Mouse (Mus musculus) MEL (cell line): ENCODE data around the gene Ppp1r11. TPM values are rescaled to one million over a fixed set of nuclear protein-coding genes. Genes with fewer than 3 reads are reported as not detected.

Source experiments
- DNase-seq: peaks from one replicate; pipeline ENCODE4 v3.0.0; 2011; ENCODE audit warnings: low read depth, low spot score
- H3K27ac ChIP-seq: 2 replicates; pipeline ENCODE4 v1.5.1; 2012; ENCODE audit warnings: low read depth, mild to moderate bottlenecking, control low read depth, low read length, moderate library complexity; ENCODE audit not compliant: control insufficient read depth
- H3K27me3 ChIP-seq, 2 experiments: fragments of 150-350 bp in 1 of 2; sonication (generic) in 1 of 2; 2 replicates each; pipeline ENCODE4 v1.6.1; 2012; ENCODE audit warnings: low read length in 2 of 2, mild to moderate bottlenecking in 2 of 2, improper control_type of control experiment in 1 of 2, moderate library complexity in 1 of 2; ENCODE audit not compliant: insufficient read depth in 2 of 2, control insufficient read depth in 1 of 2
- H3K36me3 ChIP-seq, 2 experiments: 2 replicates each; pipeline ENCODE4 v1.6.1; 2012 to 2014; ENCODE audit warnings: low read length in 2 of 2, improper control_type of control experiment in 1 of 2, inconsistent platforms in 1 of 2, mild to moderate bottlenecking in 1 of 2; ENCODE audit not compliant: insufficient read depth in 2 of 2, control insufficient read depth in 1 of 2
- H3K4me1 ChIP-seq, 2 experiments: fragments of 150-350 bp in 1 of 2; sonication (generic) in 1 of 2; 2 replicates each; pipeline ENCODE4 v1.6.1; 2012; ENCODE audit warnings: low read length in 2 of 2, improper control_type of control experiment in 1 of 2, mild to moderate bottlenecking in 1 of 2; ENCODE audit not compliant: insufficient read depth in 2 of 2, control insufficient read depth in 1 of 2
- H3K4me3 ChIP-seq, 2 experiments: fragments of 150-350 bp in 1 of 2; sonication (generic) in 1 of 2; 2 replicates each; pipeline ENCODE4 v1.5.1; 2012; ENCODE audit warnings: low read depth in 2 of 2, low read length in 2 of 2, mild to moderate bottlenecking in 2 of 2, moderate library complexity in 2 of 2, control low read depth in 1 of 2, improper control_type of control experiment in 1 of 2; ENCODE audit not compliant: control insufficient read depth in 1 of 2, insufficient read depth in 1 of 2
- H3K79me2 ChIP-seq: 2 replicates; pipeline ENCODE4 v1.6.1; 2012; ENCODE audit warnings: mild to moderate bottlenecking, low read length, moderate library complexity; ENCODE audit not compliant: control insufficient read depth, poor library complexity, insufficient read depth
- H3K9ac ChIP-seq: 2 replicates; pipeline ENCODE4 v1.6.1; 2012; ENCODE audit warnings: low read depth, mild to moderate bottlenecking, control low read depth, low read length, moderate library complexity; ENCODE audit not compliant: control insufficient read depth, poor library complexity, severe bottlenecking
- H3K9me3 ChIP-seq: fragments of 150-350 bp; sonication (generic); replicated peaks from 2 replicates; pipeline ENCODE4 v1.6.1; 2012; ENCODE audit warnings: mild to moderate bottlenecking, low read length, improper control_type of control experiment, moderate library complexity; ENCODE audit not compliant: insufficient read depth
- BHLHE40 ChIP-seq: IDR thresholded peaks from 2 replicates; pipeline ENCODE4 v1.6.1; 2012; ENCODE audit warnings: low read depth, mild to moderate bottlenecking, inconsistent platforms, low read length, improper control_type of control experiment, borderline replicate concordance
- CHD1 ChIP-seq: IDR thresholded peaks from 2 replicates; pipeline ENCODE4 v1.6.1; 2012; ENCODE audit warnings: low read depth, mild to moderate bottlenecking, inconsistent platforms, low read length, improper control_type of control experiment
- CHD2 ChIP-seq: IDR thresholded peaks from 2 replicates; pipeline ENCODE4 v1.6.1; 2011; ENCODE audit warnings: low read length, improper control_type of control experiment
- CTCF ChIP-seq, 3 experiments: IDR thresholded peaks in 2 of 3; conservative IDR thresholded peaks in 1 of 3; 2 replicates each; pipeline ENCODE4 v1.5.1; 2011 to 2012; ENCODE audit warnings: low read length in 3 of 3, low read depth in 2 of 3, mild to moderate bottlenecking in 2 of 3, improper control_type of control experiment in 1 of 3, inconsistent platforms in 1 of 3, mixed read lengths in 1 of 3, moderate library complexity in 1 of 3; ENCODE audit not compliant: control insufficient read depth in 1 of 3, insufficient read depth in 1 of 3, poor library complexity in 1 of 3, severe bottlenecking in 1 of 3
- EP300 ChIP-seq, 2 experiments: IDR thresholded peaks; 2 replicates each; pipeline ENCODE4 v1.6.1; 2011; ENCODE audit warnings: improper control_type of control experiment in 2 of 2, low read length in 2 of 2, low read depth in 1 of 2, mild to moderate bottlenecking in 1 of 2
- GABPA ChIP-seq: IDR thresholded peaks from 2 replicates; pipeline ENCODE4 v1.6.1; 2012; ENCODE audit warnings: low read depth, mild to moderate bottlenecking, inconsistent platforms, low read length, improper control_type of control experiment, moderate library complexity
- HCFC1 ChIP-seq: IDR thresholded peaks from 2 replicates; pipeline ENCODE4 v1.6.1; 2012; ENCODE audit warnings: low read depth, mild to moderate bottlenecking, inconsistent platforms, low read length, improper control_type of control experiment, moderate library complexity
- JUND ChIP-seq: IDR thresholded peaks from 2 replicates; pipeline ENCODE4 v1.6.1; 2011; ENCODE audit warnings: low read depth, mild to moderate bottlenecking, improper control_type of control experiment, low read length
- KAT2A ChIP-seq: conservative IDR thresholded peaks from 2 replicates; pipeline ENCODE4 v1.6.1; 2012; ENCODE audit warnings: low read depth, low read length, improper control_type of control experiment, inconsistent platforms
- MAFK ChIP-seq: IDR thresholded peaks from 2 replicates; pipeline ENCODE4 v1.6.1; 2011; ENCODE audit warnings: low read depth, mild to moderate bottlenecking, low read length, improper control_type of control experiment, borderline replicate concordance
- MAX ChIP-seq: IDR thresholded peaks from 2 replicates; pipeline ENCODE4 v1.6.1; 2011; ENCODE audit warnings: low read length, improper control_type of control experiment
- MAZ ChIP-seq: IDR thresholded peaks from 2 replicates; pipeline ENCODE4 v1.6.1; 2012; ENCODE audit warnings: low read depth, mild to moderate bottlenecking, inconsistent platforms, low read length, improper control_type of control experiment
- MYB ChIP-seq: IDR thresholded peaks from 2 replicates; pipeline ENCODE4 v1.6.1; 2011; ENCODE audit warnings: mild to moderate bottlenecking, low read depth, low read length, improper control_type of control experiment
- NELFE ChIP-seq: IDR thresholded peaks from 2 replicates; pipeline ENCODE4 v1.6.1; 2011; ENCODE audit warnings: low read depth, low read length, improper control_type of control experiment
- POLR2A ChIP-seq, 2 experiments: IDR thresholded peaks; 2 replicates each; pipeline ENCODE4 v1.6.1; 2011 to 2012; ENCODE audit warnings: low read length in 2 of 2, mild to moderate bottlenecking in 2 of 2, control low read depth in 1 of 2, improper control_type of control experiment in 1 of 2, low read depth in 1 of 2, moderate library complexity in 1 of 2; ENCODE audit not compliant: control insufficient read depth in 1 of 2, insufficient read depth in 1 of 2, poor library complexity in 1 of 2
- POLR2AphosphoS2 ChIP-seq: IDR thresholded peaks from 2 replicates; pipeline ENCODE4 v1.6.1; 2011; ENCODE audit warnings: low read length, improper control_type of control experiment
- POLR2AphosphoS5 ChIP-seq: IDR thresholded peaks from 2 replicates; pipeline ENCODE4 v1.6.1; 2012; ENCODE audit warnings: low read depth, borderline replicate concordance, mild to moderate bottlenecking, inconsistent platforms, low read length, moderate library complexity, mixed read lengths
- RAD21 ChIP-seq: IDR thresholded peaks from 2 replicates; pipeline ENCODE4 v1.6.1; 2011; ENCODE audit warnings: mild to moderate bottlenecking, low read depth, low read length, improper control_type of control experiment
- SIN3A ChIP-seq: IDR thresholded peaks from 2 replicates; pipeline ENCODE4 v1.6.1; 2012; ENCODE audit warnings: low read length, improper control_type of control experiment, inconsistent platforms
- SMC3 ChIP-seq: IDR thresholded peaks from 2 replicates; pipeline ENCODE4 v1.6.1; 2011; ENCODE audit warnings: low read depth, low read length, improper control_type of control experiment
- TBP ChIP-seq: IDR thresholded peaks from 2 replicates; pipeline ENCODE4 v1.8.0; 2011; ENCODE audit warnings: low read depth, low read length, improper control_type of control experiment
- UBTF ChIP-seq: IDR thresholded peaks from 2 replicates; pipeline ENCODE4 v1.6.1; 2012; ENCODE audit warnings: low read depth, mild to moderate bottlenecking, inconsistent platforms, low read length, improper control_type of control experiment, moderate library complexity, borderline replicate concordance; ENCODE audit not compliant: insufficient read depth
- ZMIZ1 ChIP-seq: IDR thresholded peaks from 2 replicates; pipeline ENCODE4 v1.6.1; 2012; ENCODE audit warnings: low read depth, mild to moderate bottlenecking, inconsistent platforms, low read length, improper control_type of control experiment, moderate library complexity
- polyA plus RNA-seq, 2 experiments: library from polyadenylated mRNA; stranded (reverse) in 1 of 2; unstranded in 1 of 2; fragments of >175 nt in 1 of 2; fragments of >200 nt in 1 of 2; gene quantifications; 2 replicates each; pipeline versions ENCODE4 v1.2.1 to v1.2.4; 2012; ENCODE audit warnings: low replicate concordance in 2 of 2, low read depth in 1 of 2; ENCODE audit not compliant: insufficient read length in 2 of 2, insufficient read depth in 1 of 2, missing spikeins in 1 of 2
- total RNA-seq: library from RNA; depleted of rRNA; stranded (reverse); fragments of 300-350 nt; gene quantifications from 2 replicates; pipeline ENCODE4 v1.2.3, GENCODE M21; 2012

Ppp1r11 gene
- total and polyA plus RNA-seq, 3 experiments = 138 to 146 TPM; not detected in 1

- no peak for TF ChIP-seq POLR2AphosphoS5
- no peak for TF ChIP-seq CHD1
- no peak for TF ChIP-seq POLR2AphosphoS2
- TF ChIP-seq KAT2A = no peak
- peak; percentile 41 for TF ChIP-seq SMC3
- no peak for TF ChIP-seq UBTF
- peak in 2 of 3 experiments; percentile 5 to 32; a peak in 2 of 6 replicates for TF ChIP-seq CTCF (IDR thresholded peaks at IDR 0.05 in 2 of 3, conservative IDR thresholded peaks at IDR 0.05 in 1 of 3; ENCODE audit: control insufficient read depth in 1 of 3, insufficient read depth in 1 of 3, low read depth in 2 of 3, low read length in 3 of 3, poor library complexity in 1 of 3, severe bottlenecking in 1 of 3)
- TF ChIP-seq MAX = no peak
- no peak for TF ChIP-seq EP300 (IDR thresholded peaks at IDR 0.05; ENCODE audit: low read depth in 1 of 2, low read length in 2 of 2)
- no peak for TF ChIP-seq BHLHE40
- peak; percentile 7 for TF ChIP-seq RAD21
- TF ChIP-seq MAFK = no peak
- DNase-seq = no peak
Observed at GRCm38 (mm10) chr17:36900691-36901090, 50.9 kb downstream of the Ppp1r11 start.

DNA sequence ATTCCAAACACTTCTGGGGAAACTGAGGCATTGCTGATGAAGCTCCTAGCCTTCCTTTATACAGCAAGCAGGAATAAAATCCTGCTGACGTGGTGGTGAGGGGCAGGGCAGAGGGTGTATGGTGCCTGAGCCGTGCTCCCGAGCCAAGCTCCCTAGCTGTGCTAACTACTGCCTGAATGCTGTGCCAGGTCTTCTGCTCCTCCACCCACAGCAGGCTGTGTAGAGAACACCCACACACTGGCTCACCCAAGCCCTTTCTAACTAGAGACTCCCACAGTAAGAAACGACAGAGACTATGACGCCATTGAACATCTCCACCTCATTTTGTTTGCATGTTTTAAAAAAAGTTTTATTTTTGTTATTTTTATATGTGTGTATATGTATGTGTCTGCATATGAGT lies 51.5 kb downstream of the Ppp1r11 start:
- no peaks in the 10 kb centered on the region for H3K4me1 ChIP-seq
- no peaks in the 10 kb centered on the region; a peak in 3 of 4 replicates for H3K27me3 ChIP-seq

More at GRCm38 (mm10) chr17:36900691-36901090, 50.9 kb downstream of the Ppp1r11 start:
- Histone ChIP-seq H3K27ac (no peak overlapping the region), H3K9ac (no peak overlapping the region), H3K36me3 (no peaks in the 10 kb centered on the region), H3K79me2 (no peaks in the 10 kb centered on the region), H3K9me3 (no peaks in the 10 kb centered on the region), H3K27me3 (no peaks in the 10 kb centered on the region; a peak in 3 of 4 replicates), H3K4me3 (no peak overlapping the region), H3K4me1 (no peaks in the 10 kb centered on the region)

More for the DNA sequence above, 51.5 kb downstream of the Ppp1r11 start:
- no peak for TF ChIP-seq MAZ
- no peak for TF ChIP-seq CHD2
- TF ChIP-seq JUND = no peak
- no peak for TF ChIP-seq TBP
- no peak for TF ChIP-seq BHLHE40
- no peak for TF ChIP-seq POLR2AphosphoS2
- no peak for TF ChIP-seq SIN3A
- TF ChIP-seq ZMIZ1 = no peak
- TF ChIP-seq UBTF = no peak
- TF ChIP-seq EP300 (IDR thresholded peaks at IDR 0.05; ENCODE audit: low read depth in 1 of 2, low read length in 2 of 2) = no peak
- TF ChIP-seq POLR2A (IDR thresholded peaks at IDR 0.05; ENCODE audit: control insufficient read depth in 1 of 2, insufficient read depth in 1 of 2, low read depth in 1 of 2, low read length in 2 of 2, poor library complexity in 1 of 2) = no peak
- no peak for TF ChIP-seq NELFE
- no peak for TF ChIP-seq RAD21
- TF ChIP-seq MAX = no peak
- no peak for TF ChIP-seq CTCF (IDR thresholded peaks at IDR 0.05 in 2 of 3, conservative IDR thresholded peaks at IDR 0.05 in 1 of 3; ENCODE audit: control insufficient read depth in 1 of 3, insufficient read depth in 1 of 3, low read depth in 2 of 3, low read length in 3 of 3, poor library complexity in 1 of 3, severe bottlenecking in 1 of 3)
- TF ChIP-seq KAT2A = no peak
- TF ChIP-seq HCFC1 = no peak
- no peak for TF ChIP-seq GABPA
- no peak for TF ChIP-seq POLR2AphosphoS5
- TF ChIP-seq MYB = no peak
- Histone ChIP-seq H3K79me2 (no peaks in the 10 kb centered on the region), H3K9ac (no peak overlapping the region), H3K9me3 (no peaks in the 10 kb centered on the region), H3K4me3 (no peak overlapping the region), H3K36me3 (no peaks in the 10 kb centered on the region), H3K27ac (no peak overlapping the region)
- no peak for DNase-seq
